Mouse (Mus musculus) liver, adult 2 months (tissue): ENCODE measurements around the gene Igf2bp3. TPM values are rescaled to one million over a fixed set of nuclear protein-coding genes. Genes with fewer than 3 reads are reported as not detected.

Source experiments
- DNase-seq: peaks from one replicate; pipeline ENCODE4 v3.0.0-alpha.2; 2011; ENCODE audit warnings: low read depth, low spot score; ENCODE audit errors: extremely low read depth
- H3K27ac ChIP-seq: fragments of 200-500 bp; replicated peaks from 2 replicates; pipeline ENCODE4 v1.5.1; 2012; ENCODE audit warnings: low read depth, mild to moderate bottlenecking, control low read depth, inconsistent platforms, low read length; ENCODE audit not compliant: insufficient read depth
- H3K27me3 ChIP-seq: fragments of 200-500 bp; 2 replicates; pipeline ENCODE4 v1.6.1; 2012; ENCODE audit warnings: mild to moderate bottlenecking, moderate library complexity, low read length, inconsistent platforms; ENCODE audit not compliant: control insufficient read depth, insufficient read depth
- H3K36me3 ChIP-seq: fragments of 200-500 bp; 2 replicates; pipeline ENCODE4 v1.6.1; 2012; ENCODE audit warnings: low read length, inconsistent platforms; ENCODE audit not compliant: control insufficient read depth, insufficient read depth
- H3K4me1 ChIP-seq: fragments of 200-500 bp; 2 replicates; pipeline ENCODE4 v1.6.1; 2011; ENCODE audit warnings: low read length; ENCODE audit not compliant: control insufficient read depth, insufficient read depth
- H3K4me3 ChIP-seq: fragments of 200-500 bp; 2 replicates; pipeline ENCODE4 v1.5.1; 2011; ENCODE audit warnings: low read depth, mild to moderate bottlenecking, control low read depth, low read length, moderate library complexity; ENCODE audit not compliant: insufficient read depth
- H3K79me2 ChIP-seq: fragments of 200-500 bp; 2 replicates; pipeline ENCODE4 v1.6.1; 2012; ENCODE audit warnings: inconsistent platforms, mild to moderate bottlenecking, low read length, moderate library complexity; ENCODE audit not compliant: control insufficient read depth, insufficient read depth
- H3K9ac ChIP-seq: fragments of 200-500 bp; 2 replicates; pipeline ENCODE4 v1.6.1; 2012; ENCODE audit warnings: low read depth, mild to moderate bottlenecking, control low read depth, inconsistent platforms, low read length
- CTCF ChIP-seq: fragments of 200-500 bp; IDR thresholded peaks from 2 replicates; pipeline ENCODE4 v1.5.1; 2011; ENCODE audit warnings: low read depth, low read length, control low read depth
- POLR2A ChIP-seq: fragments of 200-500 bp; IDR thresholded peaks from 2 replicates; pipeline ENCODE4 v1.6.1; 2011; ENCODE audit warnings: low read length, control low read depth; ENCODE audit not compliant: insufficient read depth; ENCODE audit errors: extremely low read depth
- WGBS: fragments of 180-500 bp; shearing (Covaris S2); methylation state at CpG from one replicate; pipeline ENCODE4 v1.1.7; 2018; 5-methylcytosine and 5-hydroxymethylcytosine counted together
- polyA plus RNA-seq: library from polyadenylated mRNA; depleted of rRNA; stranded (reverse); fragments of >200 nt; gene quantifications from 2 replicates; pipeline ENCODE4 v1.2.3, GENCODE M21; 2012
- total RNA-seq: library from RNA; depleted of rRNA; stranded (reverse); fragments of >200 nt; gene quantifications from 2 replicates; pipeline ENCODE4 v1.2.3, GENCODE M21; 2014

Igf2bp3 gene
- total and polyA plus RNA-seq, 2 experiments = 0.21 to 0.46 TPM

- no peaks in the 10 kb centered on the region for H3K79me2 ChIP-seq
- no peaks in the 10 kb centered on the region for H3K27me3 ChIP-seq
These were observed 82.2 kb downstream of the Igf2bp3 start for GRCm38 (mm10) chr6:49132352-49133090.

GRCm38 (mm10) chr6:49131855-49132254, 82.9 kb downstream of the Igf2bp3 start:
- Histone ChIP-seq H3K27me3 (no peaks in the 10 kb centered on the region), H3K79me2 (no peaks in the 10 kb centered on the region), H3K4me1 (no peaks in the 10 kb centered on the region), H3K9ac (no peak overlapping the region), H3K4me3 (no peak overlapping the region), H3K27ac (no peak overlapping the region), H3K36me3 (no peaks in the 10 kb centered on the region)
- TF ChIP-seq POLR2A (no peak), CTCF (no peak)
- DNase-seq = no peak
- 96% methylated on average over 9 of the region's 9 CpGs for WGBS

More at GRCm38 (mm10) chr6:49132352-49133090, 82.2 kb downstream of the Igf2bp3 start:
- TF ChIP-seq POLR2A (no peak), CTCF (no peak)
- Histone ChIP-seq H3K27ac (no peak overlapping the region), H3K4me3 (no peak overlapping the region), H3K4me1 (no peaks in the 10 kb centered on the region), H3K9ac (no peak overlapping the region), H3K36me3 (no peaks in the 10 kb centered on the region)
- WGBS = 82% methylated on average over 6 of the region's 6 CpGs
- DNase-seq = no peak

GRCm38 (mm10) chr6:49130328-49130727, 84.4 kb downstream of the Igf2bp3 start:
- Histone ChIP-seq H3K9ac (no peak overlapping the region), H3K27ac (no peak overlapping the region), H3K27me3 (no peaks in the 10 kb centered on the region), H3K36me3 (no peaks in the 10 kb centered on the region), H3K79me2 (no peaks in the 10 kb centered on the region), H3K4me3 (no peak overlapping the region), H3K4me1 (no peaks in the 10 kb centered on the region)
- DNase-seq = no peak
- TF ChIP-seq CTCF (no peak), POLR2A (no peak)

- no peaks in the 10 kb centered on the region for H3K79me2 ChIP-seq
- 98% methylated on average over 3 of the region's 3 CpGs for WGBS
- H3K4me3 ChIP-seq = no peak overlapping the region
- no peak for DNase-seq
- H3K36me3 ChIP-seq = no peaks in the 10 kb centered on the region
- H3K9ac ChIP-seq = no peak overlapping the region
- TF ChIP-seq CTCF (no peak), POLR2A (no peak)
- H3K4me1 ChIP-seq = no peaks in the 10 kb centered on the region
- H3K27me3 ChIP-seq = no peaks in the 10 kb centered on the region
- no peak overlapping the region for H3K27ac ChIP-seq
These were observed 94.4 kb downstream of the Igf2bp3 start for GRCm38 (mm10) chr6:49120370-49120769.

GRCm38 (mm10) chr6:49119462-49120135, 95.2 kb downstream of the Igf2bp3 start:
- Histone ChIP-seq H3K4me3 (no peak overlapping the region), H3K27ac (no peak overlapping the region), H3K79me2 (no peaks in the 10 kb centered on the region), H3K36me3 (no peaks in the 10 kb centered on the region), H3K27me3 (no peaks in the 10 kb centered on the region), H3K9ac (no peak overlapping the region), H3K4me1 (no peaks in the 10 kb centered on the region)
- DNase-seq = no peak
- no peak for TF ChIP-seq CTCF
- TF ChIP-seq POLR2A = no peak
- WGBS = 94% methylated on average over 1 of the region's 1 CpGs

GRCm38 (mm10) chr6:49118446-49118845, 96.3 kb downstream of the Igf2bp3 start:
- Histone ChIP-seq H3K9ac (no peak overlapping the region), H3K36me3 (no peaks in the 10 kb centered on the region), H3K27me3 (no peaks in the 10 kb centered on the region), H3K79me2 (no peaks in the 10 kb centered on the region), H3K4me3 (no peak overlapping the region), H3K4me1 (no peaks in the 10 kb centered on the region), H3K27ac (no peak overlapping the region)
- 83% methylated on average over 8 of the region's 8 CpGs for WGBS
- no peak for TF ChIP-seq CTCF
- TF ChIP-seq POLR2A = no peak
- no peak for DNase-seq
